Mouse (Mus musculus): ENCODE data around the gene Spon1. TPM values are rescaled to one million over a fixed set of nuclear protein-coding genes. Genes with fewer than 3 reads are reported as not detected.

Spon1 gene
- total and polyA plus RNA-seq, 3 experiments = 8.3 to 11.8 (median 11.5) TPM

DNA sequence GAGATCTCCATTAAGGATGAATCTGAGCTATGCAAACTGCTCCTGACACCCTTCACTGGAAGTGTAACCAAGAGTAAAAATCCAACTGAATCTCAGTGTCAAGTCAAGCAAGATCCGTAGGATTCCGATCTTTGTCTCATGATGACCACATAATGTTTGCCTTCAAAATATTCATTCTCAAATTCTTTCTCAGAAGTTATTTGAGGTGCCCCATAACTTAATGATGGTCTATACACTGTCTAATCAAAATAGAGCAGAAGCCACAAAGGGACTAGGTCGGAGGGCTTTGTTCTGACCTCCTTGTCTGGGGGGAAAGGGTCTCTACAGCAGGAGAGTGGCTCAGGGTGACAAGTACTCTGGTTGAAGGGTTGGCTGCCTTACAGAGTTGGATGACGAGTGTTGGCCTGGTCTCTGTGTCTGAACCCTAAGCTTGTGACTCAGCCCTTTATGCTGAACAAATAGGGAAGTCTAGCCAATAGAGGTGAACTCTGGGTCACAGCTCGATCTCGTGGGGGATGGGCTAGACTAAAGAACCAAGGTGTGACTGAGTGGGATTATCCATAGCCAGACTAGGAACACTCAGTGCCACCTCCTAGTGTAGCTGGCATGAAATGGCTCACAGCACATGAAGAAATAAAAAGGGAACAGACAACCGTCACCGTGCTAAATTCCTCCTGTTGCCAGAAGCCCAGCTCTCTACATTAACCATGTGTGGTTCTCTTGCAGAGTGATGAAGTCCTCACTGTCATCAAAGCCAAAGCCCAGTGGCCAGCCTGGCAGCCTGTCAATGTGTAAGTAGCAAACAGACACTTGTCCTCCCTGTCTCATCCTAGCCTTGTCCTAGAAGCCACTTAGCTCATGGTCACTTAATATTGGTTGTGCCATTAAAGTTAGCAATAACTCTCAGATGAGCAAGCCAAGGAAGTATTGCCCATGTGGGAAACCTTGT, 250.5 kb downstream of the Spon1 start:
- peak in 1 of 2 experiments; percentile 27 for DNase-seq
- TF ChIP-seq EP300 (IDR thresholded peaks at IDR 0.05; ENCODE audit: insufficient read depth, low read depth, low read length) (no peak), POLR2A (IDR thresholded peaks at IDR 0.05; ENCODE audit: insufficient read depth, low read depth, low read length) (no peak), CTCF (IDR thresholded peaks at IDR 0.05) (no peak)
- Histone ChIP-seq H3K9ac (ENCODE audit: low read depth, low read length) (no peak overlapping the region), H3K4me1 (ENCODE audit: control insufficient read depth, insufficient read depth, low read length) (peaks cover 4% of the 10 kb centered on the region; the same call in 1 of the 2 replicates), H3K27me3 (ENCODE audit: control insufficient read depth, insufficient read depth, low read length) (no peaks in the 10 kb centered on the region), H3K27ac (no peak overlapping the region), H3K4me3 (no peak overlapping the region), H3K36me3 (ENCODE audit: control insufficient read depth, insufficient read depth, low read length) (no peaks in the 10 kb centered on the region), H3K79me2 (replicated peaks; ENCODE audit: control insufficient read depth, insufficient read depth, low read length) (no peaks in the 10 kb centered on the region)
- 57% methylated on average over 8 of the region's 8 CpGs for WGBS
- intact Hi-C loops (cut with DNase I) = no loop called here

- H3K27me3 ChIP-seq (ENCODE audit: control insufficient read depth, insufficient read depth, low read length) = no peaks in the 10 kb centered on the region
- no peaks in the 10 kb centered on the region for H3K36me3 ChIP-seq (ENCODE audit: control insufficient read depth, insufficient read depth, low read length)
- no peak for TF ChIP-seq POLR2A (IDR thresholded peaks at IDR 0.05; ENCODE audit: insufficient read depth, low read depth, low read length)
- no peak for TF ChIP-seq CTCF (IDR thresholded peaks at IDR 0.05)
- no peak for TF ChIP-seq EP300 (IDR thresholded peaks at IDR 0.05; ENCODE audit: insufficient read depth, low read depth, low read length)
- peaks cover 4% of the 10 kb centered on the region; the same call in 1 of the 2 replicates for H3K4me1 ChIP-seq (ENCODE audit: control insufficient read depth, insufficient read depth, low read length)
- WGBS = 86% methylated on average over 3 of the region's 3 CpGs
- no peak overlapping the region for H3K9ac ChIP-seq (ENCODE audit: low read depth, low read length)
- H3K4me3 ChIP-seq = no peak overlapping the region
- no peaks in the 10 kb centered on the region for H3K79me2 ChIP-seq (replicated peaks; ENCODE audit: control insufficient read depth, insufficient read depth, low read length)
- intact Hi-C loops (cut with DNase I) = no loop called here
- DNase-seq = no peak
- no peak overlapping the region for H3K27ac ChIP-seq
Observed at GRCm38 (mm10) chr7:114018861-114019260, 253.1 kb downstream of the Spon1 start.

DNA sequence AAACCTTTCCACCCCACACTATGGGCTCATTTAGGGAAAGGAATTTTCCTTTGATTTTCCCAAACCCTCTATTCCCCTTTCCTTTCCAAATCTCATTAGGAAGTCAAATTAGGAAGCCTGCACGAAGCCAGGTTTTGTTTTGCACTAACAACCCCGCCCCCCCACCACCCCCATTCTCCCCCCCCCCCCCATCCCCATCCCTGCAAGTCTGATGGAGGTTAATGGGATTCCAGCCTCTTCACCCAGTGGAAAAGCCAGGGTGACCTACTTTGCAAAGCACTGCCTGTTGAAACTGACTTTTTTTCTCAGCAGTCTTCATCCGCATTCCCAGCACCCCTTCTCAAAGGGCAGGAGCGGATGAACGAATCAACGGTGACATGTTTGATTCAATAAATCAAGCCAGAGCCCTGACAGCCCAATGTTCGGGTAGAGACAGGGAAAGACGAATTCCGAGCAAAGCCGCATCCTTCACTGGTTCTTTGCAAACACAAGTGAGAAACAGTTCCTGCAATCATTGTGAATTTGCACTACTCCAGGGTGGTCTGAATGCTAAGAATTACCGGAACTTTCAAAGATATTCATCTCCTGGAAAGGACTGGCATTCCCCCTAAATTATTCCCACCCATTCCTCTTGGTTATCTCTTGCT, 254.4 kb downstream of the Spon1 start:
- peak overlapping the region; percentile 53 for H3K9ac ChIP-seq (ENCODE audit: low read depth, low read length)
- no peaks in the 10 kb centered on the region for H3K79me2 ChIP-seq (replicated peaks; ENCODE audit: control insufficient read depth, insufficient read depth, low read length)
- H3K27me3 ChIP-seq (ENCODE audit: control insufficient read depth, insufficient read depth, low read length) = no peaks in the 10 kb centered on the region
- no peaks in the 10 kb centered on the region for H3K36me3 ChIP-seq (ENCODE audit: control insufficient read depth, insufficient read depth, low read length)
- peaks cover 4% of the 10 kb centered on the region; the same call in 1 of the 2 replicates for H3K4me1 ChIP-seq (ENCODE audit: control insufficient read depth, insufficient read depth, low read length)
- H3K4me3 ChIP-seq = peak overlapping the region; percentile 68
- 12% methylated on average over 11 of the region's 11 CpGs for WGBS
- TF ChIP-seq CTCF (IDR thresholded peaks at IDR 0.05) = no peak
- no peak for TF ChIP-seq EP300 (IDR thresholded peaks at IDR 0.05; ENCODE audit: insufficient read depth, low read depth, low read length)
- no peak for TF ChIP-seq POLR2A (IDR thresholded peaks at IDR 0.05; ENCODE audit: insufficient read depth, low read depth, low read length)
- intact Hi-C loops (cut with DNase I) = loop anchor here (1.0 to 5.0 kb wide), 2 partner anchors 261 to 643 kb away; no protein-coding TSS in a partner anchor
- H3K27ac ChIP-seq = peak overlapping the region; percentile 59
- DNase-seq = peak in 1 of 2 experiments; percentile 17

DNA sequence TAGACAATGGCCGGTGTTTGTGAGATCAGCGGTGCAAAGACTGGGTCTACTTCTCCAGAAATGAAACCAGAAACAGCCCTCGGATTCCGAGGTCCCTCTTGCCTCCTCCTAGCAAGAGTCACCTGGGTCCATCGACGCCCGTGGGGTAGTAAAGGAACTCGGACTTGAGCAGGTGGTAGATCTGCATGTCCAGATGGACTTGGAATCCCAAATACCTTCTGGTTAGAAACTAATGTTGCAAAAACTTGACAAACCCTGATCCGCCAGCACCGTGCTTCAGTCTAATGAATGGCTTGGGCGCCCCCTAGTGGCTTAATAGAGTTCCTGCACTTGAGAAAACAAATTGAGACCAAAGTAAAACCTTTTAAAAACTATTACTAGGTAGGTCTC, 254.9 kb downstream of the Spon1 start:
- Histone ChIP-seq H3K4me3 (peak overlapping the region; percentile 68), H3K27me3 (ENCODE audit: control insufficient read depth, insufficient read depth, low read length) (no peaks in the 10 kb centered on the region), H3K79me2 (replicated peaks; ENCODE audit: control insufficient read depth, insufficient read depth, low read length) (no peaks in the 10 kb centered on the region), H3K27ac (peak overlapping the region; percentile 59), H3K4me1 (ENCODE audit: control insufficient read depth, insufficient read depth, low read length) (peaks cover 4% of the 10 kb centered on the region; the same call in 1 of the 2 replicates), H3K36me3 (ENCODE audit: control insufficient read depth, insufficient read depth, low read length) (no peaks in the 10 kb centered on the region), H3K9ac (ENCODE audit: low read depth, low read length) (peak overlapping the region; percentile 53)
- TF ChIP-seq POLR2A (IDR thresholded peaks at IDR 0.05; ENCODE audit: insufficient read depth, low read depth, low read length) (no peak), CTCF (IDR thresholded peaks at IDR 0.05) (peak; percentile 98), EP300 (IDR thresholded peaks at IDR 0.05; ENCODE audit: insufficient read depth, low read depth, low read length) (peak; percentile 60; the same call in 1 of the 2 replicates)
- DNase-seq = peak; percentile 74 to 75
- intact Hi-C loops (cut with DNase I) = loop anchor here (1.0 to 5.0 kb wide), 3 partner anchors 261 to 643 kb away; no protein-coding TSS in a partner anchor
- WGBS = under 1% methylated on average over 11 of the region's 11 CpGs

DNA sequence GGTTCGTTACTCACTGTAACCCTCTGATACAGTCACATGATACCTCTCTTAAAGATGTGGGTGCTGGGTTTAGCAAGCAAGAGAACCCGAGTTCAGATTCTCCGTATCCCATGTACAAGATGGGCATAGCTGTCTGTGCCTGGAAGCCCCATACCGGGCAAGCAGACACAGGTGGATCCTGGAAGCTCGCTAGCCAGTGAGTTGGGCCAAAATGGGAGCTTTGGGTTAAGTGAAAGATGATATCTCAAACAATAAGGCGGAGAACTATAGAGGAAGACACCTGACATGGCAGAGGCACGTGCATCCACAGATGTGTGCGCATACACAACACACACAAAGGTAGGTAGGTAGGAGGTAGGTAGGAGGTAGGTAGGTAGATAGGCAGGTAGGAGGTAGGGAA, 261.1 kb downstream of the Spon1 start:
- Histone ChIP-seq H3K36me3 (ENCODE audit: control insufficient read depth, insufficient read depth, low read length) (no peaks in the 10 kb centered on the region), H3K4me3 (no peak overlapping the region), H3K4me1 (ENCODE audit: control insufficient read depth, insufficient read depth, low read length) (no peaks in the 10 kb centered on the region; the same call in 1 of the 2 replicates), H3K9ac (ENCODE audit: low read depth, low read length) (no peak overlapping the region), H3K27me3 (ENCODE audit: control insufficient read depth, insufficient read depth, low read length) (no peaks in the 10 kb centered on the region), H3K27ac (no peak overlapping the region), H3K79me2 (replicated peaks; ENCODE audit: control insufficient read depth, insufficient read depth, low read length) (no peaks in the 10 kb centered on the region)
- intact Hi-C loops (cut with DNase I) = no loop called here
- TF ChIP-seq CTCF (IDR thresholded peaks at IDR 0.05) (no peak), POLR2A (IDR thresholded peaks at IDR 0.05; ENCODE audit: insufficient read depth, low read depth, low read length) (no peak), EP300 (IDR thresholded peaks at IDR 0.05; ENCODE audit: insufficient read depth, low read depth, low read length) (no peak)
- DNase-seq = no peak
- 91% methylated on average over 8 of the region's 8 CpGs for WGBS

All from heart, adult 2 months (tissue).